Mouse (Mus musculus): ENCODE data around the gene Rps6kc1.

- no peak for TF ChIP-seq POLR2A (IDR thresholded peaks at IDR 0.05; ENCODE audit: control insufficient read depth, extremely low read depth, insufficient read depth, low read length, poor library complexity)
- TF ChIP-seq CTCF (IDR thresholded peaks at IDR 0.05; ENCODE audit: borderline replicate concordance, control insufficient read depth, extremely low read depth, insufficient read depth, low read length, poor library complexity), result no peak
Measured at GRCm38 (mm10) chr1:190798668-190799067, 112.9 kb downstream of the Rps6kc1 start.

Measured in thymus, adult 2 months (tissue).